Mouse (Mus musculus): ENCODE measurements around the gene Dnajc3.
A peak's percentile ranks its signal among the peaks of the same experiment; 100 is the strongest.

The Dnajc3 gene

DNA sequence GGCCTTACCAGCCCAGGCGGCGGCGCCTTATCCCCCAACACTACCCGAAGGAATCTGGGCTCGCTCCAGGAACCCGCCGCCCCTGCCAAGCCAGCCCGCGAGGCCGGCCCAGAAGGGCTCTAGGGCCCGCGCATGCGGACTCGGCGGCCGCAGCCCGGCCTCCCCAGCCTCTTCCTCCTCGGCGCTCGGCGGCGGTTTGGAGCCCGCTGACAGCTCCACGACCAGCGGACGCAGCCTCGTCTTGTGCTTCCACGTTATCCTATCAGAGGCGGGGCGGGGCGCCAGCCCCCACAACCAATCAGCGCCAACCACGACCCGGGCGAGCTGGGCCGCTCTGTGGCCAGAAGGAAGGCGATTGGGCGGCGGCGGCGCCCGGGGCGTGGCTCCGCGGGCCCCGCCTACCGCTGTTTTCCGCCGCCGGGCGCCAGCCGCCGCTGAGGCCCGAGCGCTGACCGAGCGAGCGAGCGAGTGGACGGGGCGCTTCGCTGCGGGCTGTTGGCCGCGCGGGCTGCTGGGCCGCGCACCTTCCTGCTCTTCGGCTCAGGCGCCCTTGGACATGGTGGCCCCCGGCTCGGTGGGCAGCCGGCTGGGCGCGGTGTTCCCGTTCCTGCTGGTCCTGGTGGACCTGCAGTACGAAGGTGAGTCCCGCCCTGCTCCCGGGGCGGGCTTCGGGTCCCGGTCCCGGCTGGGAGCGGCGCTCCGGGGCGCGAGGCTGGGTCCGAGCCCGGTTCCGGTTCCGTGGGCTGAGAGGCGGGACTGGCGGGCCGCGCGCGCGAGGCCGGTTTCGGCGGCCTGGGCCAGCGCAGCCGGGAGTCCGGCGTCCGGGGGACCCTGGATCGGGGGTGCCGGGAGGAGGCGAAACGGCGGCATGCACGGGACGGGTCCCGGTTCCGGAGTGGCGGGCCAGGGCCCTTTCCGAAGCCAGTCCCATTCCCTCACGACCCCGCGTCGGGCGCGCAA is at the start of gene Dnajc3:
Gene Dnajc3 (plus strand): TSS at position 444 of the 960 bp plus-strand sequence.
- peak; percentile 100 for DNase-seq

- no peak for DNase-seq
Measured at GRCm38 (mm10) chr14:118890101-118890500, 47.7 kb upstream of the Dnajc3 start.

DNA sequence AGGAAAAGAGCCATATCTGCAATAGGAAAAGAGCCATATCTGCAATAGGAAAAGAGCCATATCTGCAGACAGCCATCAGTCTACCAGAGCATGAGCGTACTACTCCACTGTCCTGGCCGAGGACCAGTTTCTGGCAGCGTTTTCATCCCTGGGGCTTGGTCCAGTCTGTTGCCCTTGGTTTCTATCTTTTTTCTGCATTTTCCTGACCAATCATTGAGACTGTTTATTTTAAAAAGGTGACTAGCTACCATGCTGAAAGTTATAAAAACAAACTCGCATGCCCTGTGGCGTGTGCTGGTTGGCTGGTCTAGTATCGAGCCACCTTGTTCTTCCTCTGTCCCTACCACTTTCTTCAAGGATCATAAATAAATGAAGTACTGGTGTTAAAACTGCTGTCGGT is 42.5 kb upstream of the Dnajc3 start:
- no peak for DNase-seq

DNA sequence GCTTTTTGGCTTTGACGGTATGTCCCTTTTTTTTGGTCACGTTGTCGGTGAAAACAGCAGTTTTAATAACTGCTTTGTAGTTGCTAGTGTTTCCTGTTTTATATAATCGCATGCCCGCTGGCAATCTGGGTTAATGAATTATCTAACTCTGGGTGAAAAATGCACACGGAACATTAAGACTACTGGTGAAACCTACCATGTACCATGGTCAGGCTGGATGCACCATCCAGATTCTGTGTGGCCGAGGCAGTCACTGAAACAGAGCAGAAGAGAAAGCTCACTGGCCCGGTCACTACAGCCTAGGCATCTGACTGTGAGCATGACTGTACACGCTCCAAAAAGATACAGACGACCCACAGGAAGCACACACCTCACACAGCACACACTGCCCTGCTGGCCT is 42.1 kb upstream of the Dnajc3 start:
- no peak for DNase-seq

- DNase-seq, result no peak
Measured at GRCm38 (mm10) chr14:118899940-118900339, 37.8 kb upstream of the Dnajc3 start.

DNA sequence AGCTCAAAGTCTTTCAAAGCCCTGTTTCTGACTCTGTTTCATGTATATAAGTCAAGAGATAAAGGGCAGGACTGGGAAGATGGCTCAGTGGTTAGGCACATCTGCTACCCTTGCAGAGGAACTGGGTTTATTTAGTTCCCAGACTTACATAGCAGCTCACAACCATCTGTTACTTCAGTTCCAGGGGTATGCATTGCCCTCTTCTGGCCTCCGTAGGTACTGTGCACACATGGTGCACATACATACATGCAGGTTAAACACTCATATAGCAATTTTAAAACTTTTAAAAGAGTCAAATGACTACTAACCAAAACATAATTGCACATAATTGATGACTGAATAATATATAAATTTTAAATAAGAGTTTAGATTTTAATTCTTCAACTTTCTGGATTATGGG is 36.9 kb upstream of the Dnajc3 start:
- no peak for DNase-seq

GRCm38 (mm10) chr14:118903397-118903796 is 34.4 kb upstream of the Dnajc3 start:
- DNase-seq, result no peak

DNA sequence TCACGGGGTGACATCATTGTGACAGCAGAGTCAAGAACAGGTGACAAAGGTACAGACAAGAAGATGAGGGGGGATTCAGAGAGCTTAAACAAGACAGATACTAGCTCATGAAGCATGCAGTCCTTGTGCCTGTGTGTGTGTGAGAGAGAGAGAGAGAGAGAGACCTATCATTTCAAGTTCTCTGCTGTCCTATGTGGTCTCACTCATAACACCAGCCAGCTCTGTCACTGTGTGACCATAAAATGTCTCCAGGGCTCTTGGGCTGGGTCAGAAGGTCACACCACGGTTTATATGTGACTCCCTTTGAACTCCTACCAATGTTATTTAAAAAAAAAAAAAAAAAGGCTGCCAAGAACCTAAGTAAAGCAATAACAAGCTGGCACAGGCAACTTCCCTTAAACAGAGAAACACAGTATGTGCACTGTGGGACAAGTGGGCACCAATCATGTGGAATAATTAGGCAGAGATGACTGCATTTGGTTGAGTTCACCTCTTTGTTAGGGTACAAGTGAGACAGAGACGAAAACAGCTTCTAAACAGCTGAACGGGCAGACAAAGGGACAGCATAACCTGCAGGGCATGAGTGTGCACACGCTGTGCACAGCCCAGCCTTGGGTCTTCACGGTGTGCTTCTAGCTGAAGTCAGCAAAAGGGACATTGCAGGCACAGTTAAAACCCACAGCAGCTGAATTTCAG is 33.8 kb upstream of the Dnajc3 start:
- DNase-seq, result no peak

- no peak for DNase-seq
Measured at GRCm38 (mm10) chr14:118907592-118907991, 30.2 kb upstream of the Dnajc3 start.

DNA sequence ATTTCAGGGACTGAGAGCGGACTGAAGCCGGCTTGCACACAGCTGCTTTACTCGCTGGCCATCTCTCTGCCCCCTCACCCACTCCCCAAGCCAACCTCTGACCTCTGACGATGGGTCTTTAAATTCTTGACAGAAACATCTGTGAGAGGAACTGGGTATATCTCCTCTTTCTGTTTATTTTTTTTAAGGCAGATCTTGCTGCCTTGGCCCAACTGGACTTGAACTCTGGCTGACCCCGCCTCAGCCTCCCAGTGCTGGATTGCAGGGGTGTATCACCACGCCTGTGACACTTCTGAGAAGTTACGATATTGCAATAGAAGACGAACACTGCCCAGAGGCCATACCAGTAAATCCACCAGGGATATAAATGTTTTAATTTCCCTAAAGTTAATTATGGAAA is 27.9 kb upstream of the Dnajc3 start:
- DNase-seq, result no peak

GRCm38 (mm10) chr14:118910332-118911222 is 27.2 kb upstream of the Dnajc3 start:
- peak; percentile 58 to 59 for DNase-seq

DNA sequence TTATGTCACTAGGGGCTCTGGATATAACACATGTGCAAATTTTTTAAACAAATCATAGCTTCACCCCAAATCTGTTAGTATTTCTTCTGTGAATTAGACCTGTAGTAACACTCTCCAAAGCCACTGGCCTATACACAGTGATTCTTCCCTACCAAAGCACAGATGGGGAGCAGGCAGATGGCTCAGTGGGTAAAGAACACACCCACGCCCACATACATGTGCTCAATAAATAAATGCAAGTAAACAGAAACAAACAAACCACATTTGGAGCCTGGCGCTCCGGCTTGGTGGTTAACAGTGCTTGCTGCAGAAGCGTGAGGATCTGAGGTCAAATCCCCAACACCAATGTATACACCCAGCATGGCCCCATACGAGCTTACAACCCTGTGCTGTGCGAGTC is 26.3 kb upstream of the Dnajc3 start:
- no peak for DNase-seq

DNA sequence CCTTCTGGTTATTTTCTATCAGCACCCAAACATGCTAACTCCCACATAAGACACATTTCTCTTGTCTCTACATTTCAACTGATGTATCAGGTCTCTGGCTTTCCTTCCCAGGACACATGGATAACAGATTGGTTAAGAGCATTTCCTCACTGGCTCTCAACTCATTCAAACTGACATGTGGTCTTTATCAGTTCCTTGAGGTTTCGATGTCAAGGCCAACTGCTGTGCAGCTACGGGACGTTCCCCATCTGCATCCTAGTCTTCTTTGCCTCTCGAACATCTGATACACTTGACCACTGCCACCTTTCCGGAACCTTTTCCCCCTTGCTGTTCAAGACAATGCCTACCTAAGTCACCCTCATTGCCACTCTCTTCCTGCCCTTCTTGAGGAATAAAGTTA is 24.1 kb upstream of the Dnajc3 start:
- DNase-seq, result no peak

GRCm38 (mm10) chr14:118919025-118919424 is 18.8 kb upstream of the Dnajc3 start:
- peak in 1 of 2 experiments; percentile 21 for DNase-seq

DNA sequence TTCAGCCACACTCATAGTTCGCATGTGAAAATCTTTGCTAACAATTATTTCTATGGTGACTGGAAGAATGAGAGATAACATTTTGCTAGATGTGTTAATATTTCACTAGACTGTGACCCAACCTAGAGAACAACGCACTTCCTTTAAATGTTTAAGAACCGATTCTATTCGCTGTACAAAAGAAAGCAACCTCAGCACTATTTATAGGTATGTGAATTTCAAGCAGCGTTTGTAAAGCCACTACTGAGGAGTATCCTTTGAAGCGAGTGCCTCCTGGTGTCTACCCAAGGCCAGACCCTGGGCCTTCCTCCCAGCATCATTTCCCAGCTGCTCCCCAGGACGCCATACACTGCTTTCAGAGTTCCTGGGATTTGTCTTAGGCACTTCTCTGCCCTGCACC is 17.1 kb upstream of the Dnajc3 start:
- DNase-seq, result no peak

DNA sequence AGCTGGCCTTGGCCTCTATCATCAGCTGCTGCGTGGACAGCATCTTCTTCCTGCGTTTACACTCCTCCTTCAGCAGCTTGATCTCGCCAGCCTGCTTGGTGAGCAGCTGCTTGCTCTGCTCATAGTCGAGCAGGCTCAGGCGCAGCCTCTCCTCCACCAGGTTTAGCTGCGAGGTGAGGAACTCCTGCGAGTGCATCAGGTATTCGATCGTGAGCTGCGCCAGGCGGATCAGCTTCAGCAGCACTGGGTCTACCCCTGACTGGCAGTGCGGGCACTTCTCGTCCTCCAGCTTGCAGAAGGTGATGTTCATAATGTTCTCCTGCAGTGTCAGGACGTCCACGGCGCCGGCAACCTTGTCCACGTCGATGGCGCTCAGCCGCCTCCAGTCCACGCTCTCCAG is 15.5 kb upstream of the Dnajc3 start:
- DNase-seq, result peak in 1 of 2 experiments; percentile 17

GRCm38 (mm10) chr14:118922667-118923184 is 15.1 kb upstream of the Dnajc3 start:
- DNase-seq, result peak; percentile 31 to 55

DNA sequence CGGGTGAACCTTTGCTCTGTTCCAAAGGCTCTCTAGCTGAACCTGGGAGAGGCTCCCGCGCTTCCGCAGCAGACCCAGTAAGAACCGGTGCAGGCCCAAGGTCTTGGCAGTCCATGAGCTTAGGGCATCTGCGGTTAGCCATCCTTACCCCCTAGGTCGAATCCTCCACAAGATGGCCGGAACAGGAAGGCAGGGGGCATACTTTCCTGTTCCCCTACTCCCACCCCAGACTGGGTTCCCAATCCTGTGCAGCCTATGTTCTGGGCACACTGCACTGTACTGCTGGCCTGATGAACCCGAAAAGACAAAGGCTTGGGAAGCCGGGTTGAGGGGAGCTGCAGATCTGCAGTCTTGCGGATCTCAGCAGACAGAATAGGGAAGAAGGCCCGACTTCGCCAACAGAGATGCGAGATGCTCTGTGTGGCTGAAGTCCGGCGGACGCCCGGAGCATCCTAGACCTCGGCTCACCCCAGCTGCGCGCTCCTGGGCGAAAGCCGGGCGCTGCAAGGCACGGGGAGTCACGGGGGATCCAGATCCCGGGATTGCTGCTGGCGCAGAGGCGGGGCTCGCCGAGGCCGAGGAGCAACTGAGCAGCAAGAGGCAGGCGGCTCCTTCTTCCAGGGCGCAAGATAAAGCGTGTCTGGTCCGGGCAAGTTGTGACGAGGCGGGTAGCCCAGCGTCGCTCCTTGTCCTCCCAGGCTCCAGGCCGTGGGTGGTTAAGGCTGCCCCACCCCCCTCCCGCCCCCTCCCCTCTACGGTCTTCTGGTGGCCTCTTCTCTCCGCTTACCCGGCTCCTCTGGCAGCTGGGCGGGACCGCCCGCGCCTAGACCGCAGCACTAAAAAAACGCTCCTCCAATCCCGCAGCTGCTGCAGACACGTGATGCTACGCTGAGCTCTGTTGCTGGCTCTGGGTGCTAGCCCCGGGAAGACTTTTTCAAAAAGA is 12.8 kb upstream of the Dnajc3 start, which contains the start of gene Dzip1:
Gene Dzip1 (minus strand): TSS at position 788 of the 943 bp plus-strand sequence.
- DNase-seq, result peak; percentile 58 to 66

DNA sequence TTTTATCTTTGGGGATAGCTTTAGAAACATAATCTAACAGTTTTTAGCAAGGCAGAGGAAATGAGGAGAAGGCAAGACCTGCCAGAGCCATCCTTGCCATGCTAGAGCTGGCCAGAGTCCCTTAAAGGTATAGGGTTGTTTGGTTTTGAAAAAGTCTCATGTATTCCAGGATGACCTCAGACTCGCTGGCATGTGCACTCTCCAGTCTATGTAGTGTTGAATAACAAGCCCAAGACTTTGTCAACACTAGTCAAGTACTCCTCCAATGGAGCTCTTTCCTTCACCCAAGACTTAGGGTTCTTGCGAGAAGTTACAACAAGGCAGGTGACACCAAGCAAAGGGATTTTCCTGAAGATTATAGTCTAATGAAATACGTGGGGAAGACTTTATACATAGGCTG is 9.2 kb upstream of the Dnajc3 start:
- DNase-seq, result no peak

- DNase-seq, result no peak
Measured at GRCm38 (mm10) chr14:118929779-118930178, 8.0 kb upstream of the Dnajc3 start.

DNA sequence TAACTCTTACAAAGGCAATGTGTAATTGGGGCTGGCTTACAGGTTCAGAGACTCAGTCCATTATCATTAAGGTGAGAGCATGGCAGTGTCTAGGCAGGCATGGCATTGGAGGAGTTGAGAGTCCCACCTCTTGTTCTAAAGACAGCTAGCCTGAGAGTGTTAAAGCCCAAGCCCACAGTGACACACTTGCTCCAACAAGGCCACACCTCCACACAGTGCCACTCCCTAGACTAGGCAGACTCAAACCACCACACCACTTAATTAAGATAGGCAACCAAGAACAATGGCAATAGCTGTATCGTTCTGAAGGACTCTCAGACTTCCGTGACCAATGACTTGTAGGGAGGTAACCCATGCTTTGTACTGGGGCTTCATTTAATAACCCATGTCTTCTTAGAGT is 7.0 kb upstream of the Dnajc3 start:
- no peak for DNase-seq

All from cerebellum, postnatal 36 days (tissue).